Mouse (Mus musculus) hindlimb bud, embryonic 11.5 days (tissue): Measurements from ENCODE around the gene Dync2h1.
"Not testable (repeated sequence)": the region's sequence is repeated elsewhere in the genome, so short reads cannot be mapped to it uniquely, and the experiment has no call there.

Experiments
- DNase-seq: peaks from one replicate; pipeline ENCODE4 v3.0.0-alpha.2; 2012; ENCODE audit warnings: low read depth, low spot score; ENCODE audit errors: extremely low spot score

Gene Dync2h1

GRCm38 (mm10) chr9:7032553-7032952 is 151.7 kb downstream of the Dync2h1 start:
- DNase-seq = no peak

GRCm38 (mm10) chr9:7015600-7015999 is 168.6 kb downstream of the Dync2h1 start:
- DNase-seq = no peak

GRCm38 (mm10) chr9:7014733-7015132 is 169.5 kb downstream of the Dync2h1 start:
- no peak for DNase-seq

GRCm38 (mm10) chr9:7009785-7010184 is 174.5 kb downstream of the Dync2h1 start:
- DNase-seq = no peak

- DNase-seq = no peak
Observed at GRCm38 (mm10) chr9:6994865-6995264, 189.4 kb downstream of the Dync2h1 start.

GRCm38 (mm10) chr9:6994275-6994674 is 190.0 kb downstream of the Dync2h1 start:
- no peak for DNase-seq

- no peak for DNase-seq
Observed at GRCm38 (mm10) chr9:6988893-6989685, 195.2 kb downstream of the Dync2h1 start.

GRCm38 (mm10) chr9:6986161-6986560 is 198.1 kb downstream of the Dync2h1 start:
- DNase-seq = no peak

GRCm38 (mm10) chr9:6969171-6969570 is 215.1 kb downstream of the Dync2h1 start:
- no peak for DNase-seq

GRCm38 (mm10) chr9:6965006-6965405 is 219.2 kb downstream of the Dync2h1 start:
- no peak for DNase-seq

- DNase-seq = no peak
Observed at GRCm38 (mm10) chr9:6958311-6958710, 225.9 kb downstream of the Dync2h1 start.

GRCm38 (mm10) chr9:6927399-6928035 is 256.7 kb downstream of the Dync2h1 start:
- no peak for DNase-seq

GRCm38 (mm10) chr9:6913471-6913870 is 270.8 kb downstream of the Dync2h1 start:
- no peak for DNase-seq

GRCm38 (mm10) chr9:6910537-6910936 is 273.7 kb downstream of the Dync2h1 start:
- not testable (repeated sequence) for DNase-seq

GRCm38 (mm10) chr9:6901620-6902019 is 282.6 kb downstream of the Dync2h1 start:
- no peak for DNase-seq

- no peak for DNase-seq
Observed at GRCm38 (mm10) chr9:6891331-6891730, 292.9 kb downstream of the Dync2h1 start.

- DNase-seq = no peak
Observed at GRCm38 (mm10) chr9:6881187-6881984, 302.9 kb downstream of the Dync2h1 start.
